Mouse (Mus musculus) small intestine, adult 2 months (tissue): ENCODE data around the gene Akap2. TPM values are rescaled to one million over a fixed set of nuclear protein-coding genes. Genes with fewer than 3 reads are reported as not detected.

Experiments used
- H3K27ac ChIP-seq: fragments of 200-500 bp; 2 replicates; pipeline ENCODE4 v1.5.1; 2012; ENCODE audit warnings: low read depth, low read length, control low read depth, inconsistent platforms; ENCODE audit not compliant: insufficient read depth
- H3K27me3 ChIP-seq: fragments of 200-500 bp; 2 replicates; pipeline ENCODE4 v1.6.1; 2012; ENCODE audit warnings: mild to moderate bottlenecking, moderate library complexity, low read length, inconsistent platforms; ENCODE audit not compliant: control insufficient read depth, insufficient read depth
- H3K36me3 ChIP-seq: fragments of 200-500 bp; 2 replicates; pipeline ENCODE4 v1.6.1; 2012; ENCODE audit warnings: mild to moderate bottlenecking, low read length, control low read depth, inconsistent platforms; ENCODE audit not compliant: control insufficient read depth, insufficient read depth
- H3K4me1 ChIP-seq: fragments of 200-500 bp; 2 replicates; pipeline ENCODE4 v1.6.1; 2012; ENCODE audit warnings: low read length, inconsistent platforms, mixed read lengths; ENCODE audit not compliant: control insufficient read depth, insufficient read depth, insufficient read length
- H3K4me3 ChIP-seq: fragments of 200-500 bp; 2 replicates; pipeline ENCODE4 v1.5.1; 2012; ENCODE audit warnings: low read depth, mild to moderate bottlenecking, control low read depth, inconsistent platforms, low read length, moderate library complexity
- CTCF ChIP-seq: fragments of 200-500 bp; IDR thresholded peaks from 2 replicates; pipeline ENCODE4 v1.5.1; 2012; ENCODE audit warnings: low read depth, mild to moderate bottlenecking, control low read depth, inconsistent platforms, low read length, moderate library complexity, mixed read lengths; ENCODE audit not compliant: insufficient replicate concordance, insufficient read length; ENCODE audit errors: extremely low read depth
- POLR2A ChIP-seq: fragments of 200-500 bp; IDR thresholded peaks from 2 replicates; pipeline ENCODE4 v1.6.1; 2012; ENCODE audit warnings: low read depth, mild to moderate bottlenecking, control low read depth, inconsistent platforms, low read length, moderate library complexity
- WGBS: fragments of 180-500 bp; shearing (Covaris S2); methylation state at CpG from one replicate; pipeline ENCODE4 v1.1.7; 2018; 5-methylcytosine and 5-hydroxymethylcytosine counted together
- polyA plus RNA-seq: library from polyadenylated mRNA; depleted of rRNA; stranded (reverse); fragments of >200 nt; gene quantifications from 2 replicates; pipeline ENCODE4 v1.2.3, GENCODE M21; 2012

Gene Akap2
- polyA plus RNA-seq, 1 experiment: 7.6 TPM

- no peak overlapping the region for H3K4me3 ChIP-seq
- WGBS: 50% methylated on average over 4 of the region's 4 CpGs
- H3K27ac ChIP-seq: no peak overlapping the region
- H3K36me3 ChIP-seq: no peaks in the 10 kb centered on the region
- H3K27me3 ChIP-seq: no peaks in the 10 kb centered on the region
- no peaks in the 10 kb centered on the region for H3K4me1 ChIP-seq
- TF ChIP-seq CTCF: no peak
- no peak for TF ChIP-seq POLR2A
Measured at GRCm38 (mm10) chr4:57833060-57833459, 115.6 kb downstream of the Akap2 start.

DNA sequence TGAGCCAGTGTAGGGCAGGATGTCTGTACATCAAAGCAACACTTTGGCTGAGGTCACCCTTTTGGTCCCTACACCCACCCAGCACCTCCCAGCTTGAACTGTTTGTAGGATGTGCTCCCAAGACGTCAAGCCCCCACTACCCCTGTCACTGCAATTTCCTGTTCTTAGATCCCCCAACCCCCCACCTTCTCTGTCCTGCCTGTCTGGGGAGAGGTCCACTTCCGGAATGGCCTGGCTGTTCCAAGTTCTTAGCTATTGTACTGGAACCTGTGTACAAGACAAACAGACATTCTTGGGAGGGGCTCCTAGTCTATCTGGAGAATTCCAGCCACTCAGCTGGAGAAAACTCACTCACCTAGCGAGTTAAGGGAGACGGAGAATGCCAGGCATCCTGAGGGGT is 116.7 kb downstream of the Akap2 start:
- Histone ChIP-seq H3K4me1 (no peaks in the 10 kb centered on the region), H3K27ac (no peak overlapping the region), H3K27me3 (no peaks in the 10 kb centered on the region), H3K4me3 (no peak overlapping the region), H3K36me3 (no peaks in the 10 kb centered on the region)
- WGBS: 73% methylated on average over 4 of the region's 4 CpGs
- no peak for TF ChIP-seq POLR2A

GRCm38 (mm10) chr4:57837089-57837488 is 119.6 kb downstream of the Akap2 start:
- no peaks in the 10 kb centered on the region for H3K36me3 ChIP-seq
- no peaks in the 10 kb centered on the region for H3K27me3 ChIP-seq
- WGBS: 79% methylated on average over 9 of the region's 9 CpGs
- no peak overlapping the region for H3K4me3 ChIP-seq
- no peak for TF ChIP-seq CTCF
- no peak for TF ChIP-seq POLR2A
- no peak overlapping the region for H3K27ac ChIP-seq
- H3K4me1 ChIP-seq: no peaks in the 10 kb centered on the region

DNA sequence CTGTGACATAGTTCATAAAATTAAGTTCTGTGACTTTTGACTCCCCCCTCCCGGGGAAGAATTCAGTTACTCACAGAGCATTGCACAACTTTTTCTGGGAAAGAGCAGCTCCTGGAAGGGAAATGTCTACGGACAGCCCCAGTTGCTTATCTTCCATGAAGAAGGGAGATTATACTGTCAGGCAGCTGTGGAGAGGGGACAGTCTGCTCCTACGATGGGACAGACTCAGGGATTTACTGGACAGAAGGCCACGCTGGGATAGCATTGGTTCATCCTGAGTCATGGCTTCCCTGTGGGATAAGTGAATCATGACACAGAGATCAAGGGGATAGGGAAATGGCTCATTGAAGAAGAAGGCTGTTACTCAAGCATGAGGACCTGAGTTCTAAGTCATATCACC is 121.9 kb downstream of the Akap2 start:
- H3K4me1 ChIP-seq: no peaks in the 10 kb centered on the region
- H3K4me3 ChIP-seq: no peak overlapping the region
- H3K27me3 ChIP-seq: no peaks in the 10 kb centered on the region
- 46% methylated on average over 4 of the region's 4 CpGs for WGBS
- H3K27ac ChIP-seq: no peak overlapping the region
- TF ChIP-seq POLR2A (no peak), CTCF (no peak)
- no peaks in the 10 kb centered on the region for H3K36me3 ChIP-seq

GRCm38 (mm10) chr4:57841911-57842310 is 124.5 kb downstream of the Akap2 start:
- no peaks in the 10 kb centered on the region for H3K4me1 ChIP-seq
- H3K27ac ChIP-seq: no peak overlapping the region
- WGBS: 26% methylated on average over 1 of the region's 1 CpGs
- TF ChIP-seq POLR2A: no peak
- TF ChIP-seq CTCF: no peak
- H3K36me3 ChIP-seq: no peaks in the 10 kb centered on the region
- H3K27me3 ChIP-seq: no peaks in the 10 kb centered on the region
- H3K4me3 ChIP-seq: no peak overlapping the region

GRCm38 (mm10) chr4:57842472-57843305 is 125.2 kb downstream of the Akap2 start:
- TF ChIP-seq POLR2A (no peak), CTCF (no peak)
- no peak overlapping the region for H3K27ac ChIP-seq
- no peak overlapping the region for H3K4me3 ChIP-seq
- H3K36me3 ChIP-seq: no peaks in the 10 kb centered on the region
- WGBS: 78% methylated on average over 11 of the region's 11 CpGs
- no peaks in the 10 kb centered on the region for H3K4me1 ChIP-seq
- H3K27me3 ChIP-seq: no peaks in the 10 kb centered on the region

DNA sequence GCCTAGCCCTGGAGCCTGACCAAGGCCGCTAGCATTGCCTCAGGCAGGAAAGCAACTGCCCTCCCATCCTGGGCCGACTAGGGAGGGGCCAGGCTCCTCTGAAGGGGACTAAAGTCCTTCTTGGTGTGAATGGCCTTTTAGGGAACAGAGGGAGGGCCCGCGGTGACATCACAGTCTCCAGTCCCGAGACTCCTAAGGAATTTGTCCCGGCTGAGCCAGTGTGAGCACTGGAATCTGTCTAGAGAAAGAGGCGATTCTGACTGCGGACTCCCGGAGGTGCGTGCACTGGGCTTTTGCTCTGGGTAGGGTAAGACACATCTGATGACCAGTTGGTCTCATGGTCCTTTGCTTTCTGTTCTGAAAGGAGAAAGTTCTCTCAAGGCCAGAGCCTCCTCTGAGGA is 127.6 kb downstream of the Akap2 start:
- Histone ChIP-seq H3K4me3 (peak overlapping the region; percentile 57), H3K36me3 (no peaks in the 10 kb centered on the region), H3K4me1 (no peaks in the 10 kb centered on the region), H3K27me3 (no peaks in the 10 kb centered on the region), H3K27ac (peak overlapping the region; percentile 84)
- TF ChIP-seq CTCF (no peak), POLR2A (peak; percentile 66; the same call in 1 of the 2 replicates)
- 7% methylated on average over 10 of the region's 10 CpGs for WGBS
